Mouse (Mus musculus): Measurements from ENCODE around the gene Cox8c.

GRCm38 (mm10) chr12:102860806-102861205 is 38.3 kb upstream of the Cox8c start:
- TF ChIP-seq CTCF (IDR thresholded peaks at IDR 0.05; ENCODE audit: low read depth, low read length) (no peak), EP300 (IDR thresholded peaks at IDR 0.05; ENCODE audit: insufficient read depth, low read depth, low read length) (no peak)

All from ES-Bruce4 (cell line).